In the genomic region with DNA sequence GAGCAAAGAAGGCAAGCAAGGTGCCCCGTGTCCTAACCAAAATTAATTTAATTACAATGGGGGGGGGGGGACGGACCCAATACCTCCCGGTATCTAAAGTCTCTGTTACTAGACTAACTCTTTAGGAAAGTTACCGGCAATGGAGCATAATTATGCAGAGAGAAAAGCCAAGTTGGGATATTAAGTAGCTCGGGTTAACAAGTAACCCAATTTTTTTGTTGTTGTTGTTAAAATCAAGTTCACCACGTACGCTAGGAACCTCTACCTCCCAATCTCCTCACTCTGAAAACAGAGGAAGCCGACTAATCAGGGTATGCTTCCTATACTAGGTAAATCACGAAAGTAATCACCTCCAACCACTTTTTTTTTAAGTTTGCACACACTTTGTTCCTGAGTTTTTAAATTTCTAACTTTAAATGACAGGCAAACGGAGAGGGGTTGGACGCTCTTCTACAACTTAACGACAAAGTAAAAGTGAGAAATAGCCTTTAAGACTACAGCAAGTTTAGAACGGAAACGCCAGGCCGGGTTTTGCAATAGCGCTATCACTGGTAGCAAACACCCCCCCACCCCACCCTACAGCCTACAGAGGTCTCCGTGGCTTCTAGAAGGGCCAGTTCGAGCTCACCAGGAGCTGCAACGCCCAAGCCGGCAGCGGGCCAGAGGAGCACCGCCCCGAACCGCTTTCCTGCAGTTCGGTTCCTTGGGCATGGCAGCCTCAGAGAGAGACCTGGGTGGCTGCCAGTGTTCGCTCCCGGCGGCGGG, we compare ENCODE assay signal across 8 mouse cellular contexts. TPM values are rescaled to one million over a fixed set of nuclear protein-coding genes. Genes with fewer than 3 reads are reported as not detected.
A peak's percentile ranks its signal among the peaks of the same experiment; 100 is the strongest.
DNase-seq lines count a peak whose midpoint lies in the region; ATAC-seq and TF ChIP-seq lines count a peak whose summit lies in the region.

No protein-coding gene starts in this region.

- H3K9me3 ChIP-seq in heart, embryonic 15.5 days (replicated peaks): no peaks in the 10 kb centered on the region
- no peaks in the 10 kb centered on the region for H3K9me3 ChIP-seq in kidney, postnatal 0 days (replicated peaks; ENCODE audit: low read length)
- no peaks in the 10 kb centered on the region for H3K9me3 ChIP-seq in stomach, embryonic 16.5 days (replicated peaks; ENCODE audit: control insufficient read depth, low read length)

- H3K4me1 ChIP-seq in heart, embryonic 15.5 days (replicated peaks): peaks cover 17% of the 10 kb centered on the region
- no peaks in the 10 kb centered on the region; the same call in 1 of the 2 replicates for H3K4me1 ChIP-seq in kidney, postnatal 0 days (replicated peaks; ENCODE audit: insufficient read depth, low read length)
- 0 out of 2 replicates have a peak, but pooled peaks cover 6% of the 10 kb centered on the region for H3K4me1 ChIP-seq in stomach, embryonic 16.5 days (ENCODE audit: control insufficient read depth, insufficient read depth, low read length)

- 0 out of 2 replicates have a peak, but pooled peaks have one; percentile 23 for ATAC-seq in heart, embryonic 15.5 days (replicated peaks; ENCODE audit: insufficient number of reproducible peaks, insufficient read depth, low FRiP score, low read depth)
- peak; percentile 22; the same call in 1 of the 2 replicates for ATAC-seq in kidney, postnatal 0 days (replicated peaks; ENCODE audit: low FRiP score, low read depth)
- peak; percentile 51; the same call in 1 of the 2 replicates for ATAC-seq in stomach, embryonic 16.5 days (ENCODE audit: insufficient read depth, low FRiP score)

- no peak for TF ChIP-seq CTCF in kidney, postnatal 0 days (IDR thresholded peaks at IDR 0.05; ENCODE audit: low read depth)

- peak overlapping the region; percentile 44 for H3K9ac ChIP-seq in heart, embryonic 15.5 days
- H3K9ac ChIP-seq in kidney, postnatal 0 days (ENCODE audit: low read depth, low read length): peak overlapping the region; percentile 51
- H3K9ac ChIP-seq in stomach, embryonic 16.5 days (ENCODE audit: low read length): peak overlapping the region; percentile 77

- H3K4me3 ChIP-seq in heart, embryonic 15.5 days: peak overlapping the region; percentile 50
- H3K4me3 ChIP-seq in kidney, postnatal 0 days (replicated peaks; ENCODE audit: low read depth, low read length): peak overlapping the region; percentile 51
- peak overlapping the region; percentile 66 for H3K4me3 ChIP-seq in stomach, embryonic 16.5 days (replicated peaks; ENCODE audit: low read length)

- H3K27me3 ChIP-seq in heart, embryonic 15.5 days: peaks cover 23% of the 10 kb centered on the region
- H3K27me3 ChIP-seq in kidney, postnatal 0 days (ENCODE audit: insufficient read depth, low read length): no peaks in the 10 kb centered on the region
- no peaks in the 10 kb centered on the region for H3K27me3 ChIP-seq in stomach, embryonic 16.5 days (ENCODE audit: control insufficient read depth, insufficient read depth, low read length)

- peak; percentile 52 for DNase-seq in ovary, postnatal 36 days (ENCODE audit: low spot score)
- no peak for DNase-seq in ovary, adult 18-20 months (ENCODE audit: low spot score)
- DNase-seq in embryo, embryonic 11 days: peak; percentile 49
- DNase-seq in kidney, postnatal 0 days (ENCODE audit: low spot score): peak; percentile 41
- DNase-seq in lung, postnatal 36 days: peak; percentile 79
- no peak for DNase-seq in layer of hippocampus, postnatal 25 days (ENCODE audit: extremely low spot score in 1 of 2, low spot score in 1 of 2)

- no peaks in the 10 kb centered on the region for H3K36me3 ChIP-seq in heart, embryonic 15.5 days
- H3K36me3 ChIP-seq in kidney, postnatal 0 days (ENCODE audit: insufficient read depth, low read length): no peaks in the 10 kb centered on the region
- H3K36me3 ChIP-seq in stomach, embryonic 16.5 days (ENCODE audit: control insufficient read depth, insufficient read depth, low read length): no peaks in the 10 kb centered on the region

- H3K4me2 ChIP-seq in heart, embryonic 15.5 days: peak overlapping the region; percentile 96
- peak overlapping the region; percentile 81 for H3K4me2 ChIP-seq in kidney, postnatal 0 days (ENCODE audit: low read length)
- peak overlapping the region; percentile 96 for H3K4me2 ChIP-seq in stomach, embryonic 16.5 days (ENCODE audit: low read depth, low read length)

- no peak overlapping the region for H3K27ac ChIP-seq in heart, embryonic 15.5 days
- H3K27ac ChIP-seq in kidney, postnatal 0 days: peak overlapping the region; percentile 55
- peak overlapping the region; percentile 84 for H3K27ac ChIP-seq in stomach, embryonic 16.5 days (ENCODE audit: low read length)

- WGBS in heart, embryonic 15.5 days: 7% methylated on average over 29 of the region's 29 CpGs
- 5% methylated on average over 29 of the region's 29 CpGs for WGBS in kidney, postnatal 0 days
- 7% methylated on average over 29 of the region's 29 CpGs for WGBS in stomach, embryonic 16.5 days

RNA-seq across cellular contexts. Expression of gene F2rl1, which starts 1.2 kb away (rescaled TPM):
- 0.72 and 1.4 TPM in 2 replicates for polyA plus RNA-seq in heart, embryonic 15.5 days (2015; fragmentation: Nextera tagmentation; extraction: Ambion mirVana)
- 10.4 and 10.7 TPM in 2 replicates for polyA plus RNA-seq in kidney, postnatal 0 days (2015; fragmentation: Nextera tagmentation; extraction: Ambion mirVana)
- polyA plus RNA-seq in stomach, embryonic 16.5 days (2015; fragmentation: Nextera tagmentation; extraction: Ambion mirVana): 14.9 and 17.7 TPM in 2 replicates
- total RNA-seq in layer of hippocampus, postnatal 25 days (2021): under 1 TPM; 0.12 to 0.22 TPM

RNA-seq across cellular contexts. Expression of gene S100z, which starts 45.3 kb away (rescaled TPM):
- not detected in 2 replicates for polyA plus RNA-seq in heart, embryonic 15.5 days (2015; fragmentation: Nextera tagmentation; extraction: Ambion mirVana)
- polyA plus RNA-seq in kidney, postnatal 0 days (2015; fragmentation: Nextera tagmentation; extraction: Ambion mirVana): not detected in 2 replicates
- 0.40 TPM in 1 of 2 replicates, not detected in the other for polyA plus RNA-seq in stomach, embryonic 16.5 days (2015; fragmentation: Nextera tagmentation; extraction: Ambion mirVana)
- not detected for total RNA-seq in layer of hippocampus, postnatal 25 days (2021)

Comparison
In these comparisons a context has a peak if more than half of its experiments do, and no peak if none do; other contexts are left out.
1. DNase-seq: peak in ovary, postnatal 36 days (single experiment), embryo, embryonic 11 days (single experiment), kidney, postnatal 0 days (single experiment) and lung, postnatal 36 days (single experiment); none in ovary, adult 18-20 months (single experiment) and layer of hippocampus, postnatal 25 days (0 of 2).
2. Peak in every context shown above with its lines, with median percentiles within 50 percentile points of each other: ATAC-seq, H3K4me2 ChIP-seq, H3K4me3 ChIP-seq and H3K9ac ChIP-seq.